Mouse (Mus musculus) right cerebral cortex, adult 18-20 months (tissue): ENCODE measurements around the gene Lamb2.

Experiments used
- DNase-seq: peaks from one replicate; pipeline ENCODE4 v3.0.0; 2022; ENCODE audit warnings: mixed read lengths

Lamb2 gene

DNA sequence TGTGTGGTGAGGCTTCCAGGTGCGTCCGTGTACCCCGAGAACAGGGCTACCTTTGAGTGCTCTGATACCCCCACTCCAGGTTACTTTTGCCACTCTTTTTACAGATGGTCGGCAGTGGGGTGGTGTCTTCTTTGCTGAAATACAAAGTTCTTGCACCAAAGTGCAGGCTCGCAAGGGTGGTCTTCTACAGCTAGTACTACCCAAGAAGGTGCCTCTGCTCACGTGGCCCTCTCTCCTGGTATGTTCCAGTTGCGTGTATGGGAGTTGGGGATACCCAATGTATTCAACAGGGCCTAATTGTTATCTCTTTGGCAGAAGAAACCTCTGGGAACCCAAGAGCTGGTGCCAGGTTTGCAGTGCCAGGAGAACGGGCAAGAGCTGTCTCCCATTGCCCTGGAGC lies 13.7 kb downstream of the Lamb2 start:
- DNase-seq, result no peak

- no peak for DNase-seq
Observed at GRCm38 (mm10) chr9:108494146-108494825, 14.8 kb downstream of the Lamb2 start.

DNA sequence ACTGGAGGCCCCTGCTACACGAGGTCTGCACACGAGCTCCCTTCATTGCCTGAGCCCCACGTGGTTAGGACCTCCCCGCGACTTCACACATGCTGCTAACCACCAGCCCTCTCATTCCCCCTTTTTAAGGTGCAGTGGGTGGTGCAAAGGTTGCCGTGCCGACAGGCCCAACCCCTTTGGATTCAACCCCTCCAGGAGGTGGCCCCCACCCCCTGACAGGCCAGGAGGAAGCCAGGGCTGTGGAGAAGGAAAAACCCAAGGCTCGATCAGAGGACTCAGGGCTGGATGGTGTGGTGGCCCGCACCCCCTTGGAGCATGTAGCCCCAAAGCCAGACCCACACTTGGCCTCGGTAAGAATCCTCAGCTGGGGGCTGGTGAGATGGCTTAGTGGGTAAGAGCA lies 15.4 kb downstream of the Lamb2 start:
- no peak for DNase-seq

- no peak for DNase-seq
Observed at GRCm38 (mm10) chr9:108499231-108499630, 19.7 kb downstream of the Lamb2 start.

- no peak for DNase-seq
Observed at GRCm38 (mm10) chr9:108499943-108500342, 20.4 kb downstream of the Lamb2 start.

- DNase-seq, result no peak
Observed at GRCm38 (mm10) chr9:108506901-108507300, 27.4 kb downstream of the Lamb2 start.

DNA sequence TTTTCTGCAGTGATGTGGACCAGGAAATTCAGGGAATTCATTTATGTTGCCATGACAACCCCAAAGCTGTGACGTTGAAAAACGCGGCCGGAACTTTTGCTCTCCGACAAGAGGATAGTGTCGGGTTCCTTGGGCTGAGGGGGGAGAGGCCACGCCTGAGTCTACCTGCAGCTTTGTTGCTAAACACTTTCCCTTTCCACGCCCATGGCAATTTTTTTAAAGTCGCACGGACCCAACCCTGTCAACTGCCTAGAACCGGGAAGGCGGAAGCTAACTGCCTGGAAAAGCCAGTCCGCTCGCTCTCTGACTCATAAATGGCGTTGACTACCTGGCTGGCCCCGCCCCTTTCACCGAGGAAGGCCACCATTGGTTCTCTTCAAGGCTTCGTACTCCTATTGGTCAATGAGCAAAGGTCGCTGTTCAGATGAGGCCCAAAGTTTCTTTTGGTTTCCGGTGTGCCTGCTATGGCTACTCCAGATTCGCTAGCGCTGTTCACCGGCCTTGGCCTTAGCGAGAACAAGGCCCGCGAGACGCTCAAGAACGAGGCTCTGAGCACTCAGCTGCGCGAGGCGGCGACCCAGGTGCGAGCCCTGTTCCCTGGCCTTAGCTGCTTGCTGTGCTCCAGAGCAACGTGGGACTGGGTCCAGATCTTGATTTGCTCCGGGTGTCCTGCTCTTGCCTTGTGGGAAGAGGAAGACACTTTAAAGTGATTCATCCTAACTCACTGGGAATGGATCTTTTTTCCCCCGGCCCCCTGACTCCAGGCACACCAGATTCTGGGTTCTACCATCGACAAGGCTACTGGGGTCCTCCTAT lies 28.3 kb downstream of the Lamb2 start, which contains the start of gene Qars:
TSS of gene Qars (plus strand) at position 88 of the 816 bp plus-strand sequence.
- peak; percentile 96 for DNase-seq

GRCm38 (mm10) chr9:108508776-108509175 lies 29.2 kb downstream of the Lamb2 start:
- DNase-seq, result no peak

DNA sequence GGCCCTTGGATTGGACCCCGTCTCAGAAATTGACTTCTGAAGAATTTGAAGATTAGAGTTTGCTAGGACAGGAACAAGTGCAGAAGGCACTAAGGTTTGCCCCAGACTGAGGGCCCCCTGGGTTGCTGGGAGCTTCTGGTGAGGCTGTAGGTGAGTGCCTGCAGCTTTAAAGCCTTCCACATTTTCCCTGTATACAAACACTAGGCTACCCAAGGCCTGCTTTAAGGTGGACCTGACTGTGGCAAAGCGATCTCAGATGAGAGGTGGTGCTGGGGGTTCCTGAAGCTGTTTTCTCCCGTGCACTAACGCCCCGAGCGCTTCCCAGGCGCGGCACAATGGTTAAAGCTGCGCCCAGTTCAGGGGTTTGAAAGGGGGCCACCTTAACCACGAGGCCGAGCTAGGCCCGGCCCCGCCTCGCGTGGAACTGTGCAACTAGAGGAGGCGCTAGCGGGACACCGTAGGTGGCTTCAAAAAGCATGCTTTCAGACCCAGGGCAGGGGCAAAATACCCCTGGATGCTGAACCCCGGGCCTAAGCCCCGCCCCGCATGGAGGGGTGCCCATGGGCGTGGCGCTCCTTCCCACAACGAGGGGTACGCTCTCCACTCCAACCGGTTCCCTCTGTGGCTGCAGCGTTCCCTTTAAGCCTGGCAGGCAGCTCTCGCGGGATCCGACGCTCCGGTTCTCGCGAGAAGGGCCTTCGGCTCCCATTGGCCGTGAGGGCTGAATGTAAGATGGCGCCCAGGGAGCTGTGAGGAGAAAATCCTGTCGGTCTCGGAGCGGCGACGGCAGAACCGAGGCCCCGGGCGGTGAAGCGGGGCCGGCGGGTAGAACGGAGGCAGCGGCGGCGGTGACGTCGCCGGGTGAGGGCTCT lies 37.1 kb downstream of the Lamb2 start, which contains the start of gene Qrich1:
TSS of gene Qrich1 (plus strand) at position 427 of the 872 bp plus-strand sequence.
- DNase-seq, result peak; percentile 95

- DNase-seq, result peak; percentile 89
Observed at GRCm38 (mm10) chr9:108517253-108517930, 37.9 kb downstream of the Lamb2 start.

- DNase-seq, result peak; percentile 45
Observed at GRCm38 (mm10) chr9:108517931-108518332, 38.4 kb downstream of the Lamb2 start.

DNA sequence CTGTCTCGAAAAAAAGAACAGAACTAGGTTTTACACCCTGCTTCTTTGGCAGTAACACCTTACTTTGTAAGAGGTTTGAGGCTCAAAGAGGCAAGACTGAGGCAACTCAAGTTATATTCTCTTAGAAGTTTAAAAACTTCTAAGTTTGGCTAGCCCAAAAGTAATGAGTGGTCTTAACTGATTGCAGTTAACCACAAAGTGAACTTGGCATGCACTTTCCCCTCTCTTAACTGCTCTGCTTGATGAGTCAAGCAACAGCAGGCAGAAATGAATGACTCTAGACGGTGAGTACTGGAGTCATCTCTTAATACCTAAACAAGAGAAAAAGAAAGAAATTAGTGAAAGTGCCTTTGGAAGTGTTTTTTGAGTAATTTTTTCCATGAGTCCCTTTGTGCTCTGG lies 42.1 kb downstream of the Lamb2 start:
- DNase-seq, result no peak

DNA sequence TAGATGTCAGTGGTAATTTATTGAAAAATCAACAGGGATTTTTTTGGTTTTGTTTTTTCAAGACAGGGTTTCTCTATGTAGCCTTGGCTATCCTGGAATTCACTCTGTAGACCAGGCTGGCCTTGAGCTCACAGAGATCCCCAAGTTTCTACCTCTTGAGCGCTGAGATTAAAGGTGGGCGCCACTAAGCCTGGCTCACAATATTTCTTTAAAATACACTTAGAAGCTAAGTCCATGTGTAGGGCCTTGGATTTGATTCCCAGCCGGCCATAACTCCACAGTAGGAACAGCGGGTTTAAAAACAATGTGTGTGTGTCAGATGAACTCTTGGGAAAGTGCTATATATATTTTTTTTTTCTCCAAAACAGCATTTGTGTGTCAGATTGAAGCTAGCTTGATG lies 43.8 kb downstream of the Lamb2 start:
- DNase-seq, result no peak

GRCm38 (mm10) chr9:108525400-108525799 lies 45.9 kb downstream of the Lamb2 start:
- DNase-seq, result no peak

DNA sequence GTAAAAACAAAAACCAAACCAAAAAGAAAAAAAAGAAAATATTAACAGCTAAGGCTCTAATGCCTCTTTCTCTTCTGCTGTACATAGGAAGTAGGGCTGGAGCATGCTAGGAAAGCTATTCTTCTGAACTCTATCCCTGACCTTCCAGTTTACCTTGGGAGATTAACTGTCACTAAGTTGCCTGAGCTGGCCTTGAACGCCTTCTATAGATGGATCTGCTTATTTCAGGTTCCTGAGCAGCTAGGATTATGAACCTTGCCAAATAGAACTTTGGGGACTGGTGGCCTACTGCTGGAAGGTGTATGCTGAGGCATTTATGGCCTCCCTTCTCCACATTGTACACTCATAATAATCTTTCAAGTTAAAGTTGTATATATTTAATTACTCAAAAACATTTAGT lies 51.4 kb downstream of the Lamb2 start:
- DNase-seq, result no peak

DNA sequence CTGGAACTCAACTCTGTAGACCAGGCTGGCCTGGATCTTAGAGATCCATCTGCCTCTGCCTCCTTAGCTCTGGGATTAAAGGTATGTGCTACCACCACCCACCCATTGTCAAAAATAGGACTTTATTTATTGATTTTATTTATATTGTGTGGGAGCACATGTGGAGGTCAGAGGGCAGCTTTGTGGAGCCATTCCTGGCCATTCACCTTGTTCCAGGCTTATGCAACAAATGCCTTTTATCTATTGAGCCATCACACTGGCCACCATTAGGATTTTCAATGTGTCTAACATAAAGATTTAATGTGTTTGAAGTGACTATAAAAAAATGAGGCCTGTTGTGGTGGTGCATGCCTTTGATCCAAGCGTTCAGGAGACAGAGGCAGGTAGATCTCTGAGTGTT lies 52.0 kb downstream of the Lamb2 start:
- DNase-seq, result no peak
